Mouse (Mus musculus) intestine, embryonic 15.5 days (tissue): ENCODE data around the gene Atp8b4. TPM values are rescaled to one million over a fixed set of nuclear protein-coding genes. Genes with fewer than 3 reads are reported as not detected.

Source experiments
- ATAC-seq: fragments of 200-750 bp; cut with Nextera tagmentation; 2 replicates; pipeline ENCODE4 v1.8.0; 2017; ENCODE audit warnings: moderate TSS enrichment, moderate library complexity
- H3K27ac ChIP-seq: fragments of 300-500 bp; sonication (generic); 2 replicates; pipeline ENCODE4 v1.5.1; 2015; ENCODE audit warnings: mild to moderate bottlenecking, inconsistent platforms
- H3K27me3 ChIP-seq: fragments of 300-500 bp; sonication (generic); replicated peaks from 2 replicates; pipeline ENCODE4 v1.6.1; 2015; ENCODE audit warnings: inconsistent platforms
- H3K36me3 ChIP-seq: fragments of 300-500 bp; sonication (generic); 2 replicates; pipeline ENCODE4 v1.6.1; 2015; ENCODE audit warnings: inconsistent platforms
- H3K4me1 ChIP-seq: fragments of 300-500 bp; sonication (generic); replicated peaks from 2 replicates; pipeline ENCODE4 v1.6.1; 2015; ENCODE audit warnings: inconsistent platforms
- H3K4me2 ChIP-seq: fragments of 300-500 bp; sonication (generic); replicated peaks from 2 replicates; pipeline ENCODE4 v1.6.1; 2015; ENCODE audit warnings: mild to moderate bottlenecking, inconsistent platforms
- H3K4me3 ChIP-seq: fragments of 300-500 bp; sonication (generic); replicated peaks from 2 replicates; pipeline ENCODE4 v1.5.1; 2015; ENCODE audit warnings: inconsistent platforms
- H3K9ac ChIP-seq: fragments of 300-500 bp; sonication (generic); 2 replicates; pipeline ENCODE4 v1.6.1; 2015; ENCODE audit warnings: inconsistent platforms
- H3K9me3 ChIP-seq: fragments of 300-500 bp; sonication (generic); 2 replicates; pipeline ENCODE4 v1.6.1; 2016; ENCODE audit warnings: inconsistent platforms
- WGBS: fragments of 180-500 bp; shearing (Covaris S2); methylation state at CpG from one replicate; pipeline ENCODE4 v1.1.7; 2015; 5-methylcytosine and 5-hydroxymethylcytosine counted together
- polyA plus RNA-seq: library from polyadenylated mRNA; unstranded; fragments of >200 nt; fragmentation: Nextera tagmentation; extraction: Ambion mirVana; gene quantifications from 2 replicates; pipeline ENCODE4 v1.2.1, GENCODE M21; 2015

The Atp8b4 gene
- polyA plus RNA-seq, 1 experiment from 2014 or later: 0.29 TPM

DNA sequence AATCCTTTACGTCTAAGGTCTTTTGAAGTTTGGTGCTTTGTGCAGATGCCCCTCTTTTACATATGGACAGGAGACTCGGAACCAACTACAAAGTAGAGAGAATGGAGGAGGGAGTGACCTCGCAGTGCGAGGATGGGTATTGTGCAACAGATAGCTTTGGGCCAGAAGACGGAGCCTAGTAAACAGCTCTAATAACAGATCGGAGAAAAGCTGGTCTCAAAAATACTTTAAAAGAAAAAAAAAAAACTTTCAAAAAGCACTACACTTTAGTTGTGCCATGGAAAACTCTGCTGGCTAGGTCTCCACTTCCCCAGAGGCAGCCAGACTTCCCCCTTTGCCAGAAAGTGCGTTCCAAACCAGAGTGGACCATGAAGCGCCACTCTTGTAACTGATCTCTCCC is 161.0 kb downstream of the Atp8b4 start:
- ATAC-seq: no peak
- Histone ChIP-seq H3K9ac (no peak overlapping the region), H3K4me2 (no peak overlapping the region), H3K9me3 (no peaks in the 10 kb centered on the region), H3K27me3 (no peaks in the 10 kb centered on the region), H3K4me3 (no peak overlapping the region), H3K27ac (no peak overlapping the region), H3K4me1 (no peaks in the 10 kb centered on the region), H3K36me3 (no peaks in the 10 kb centered on the region)
- 81% methylated on average over 8 of the region's 8 CpGs for WGBS

DNA sequence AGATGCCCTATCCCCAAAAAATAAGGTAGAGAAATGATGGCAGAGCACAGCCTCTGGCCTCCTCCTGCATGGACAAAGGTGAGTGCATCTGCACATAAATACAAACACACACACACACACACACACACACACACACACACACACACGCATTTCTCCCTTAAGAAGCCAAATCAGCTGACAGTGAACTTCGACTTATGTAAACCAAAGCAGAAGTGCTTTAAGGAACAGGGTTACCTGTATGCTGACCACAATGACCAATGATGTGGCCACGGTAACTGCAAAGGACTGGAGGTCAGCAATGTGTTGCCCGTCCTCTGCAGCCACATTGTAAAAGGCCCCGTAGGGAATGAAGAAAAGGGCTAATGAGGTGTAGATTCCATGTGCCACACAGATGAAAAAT is 163.3 kb downstream of the Atp8b4 start:
- H3K27me3 ChIP-seq: no peaks in the 10 kb centered on the region
- 78% methylated on average over 5 of the region's 5 CpGs for WGBS
- H3K4me3 ChIP-seq: no peak overlapping the region
- no peaks in the 10 kb centered on the region for H3K36me3 ChIP-seq
- no peak overlapping the region for H3K4me2 ChIP-seq
- ATAC-seq: no peak
- no peaks in the 10 kb centered on the region for H3K4me1 ChIP-seq
- no peaks in the 10 kb centered on the region for H3K9me3 ChIP-seq
- H3K27ac ChIP-seq: no peak overlapping the region
- no peak overlapping the region for H3K9ac ChIP-seq

DNA sequence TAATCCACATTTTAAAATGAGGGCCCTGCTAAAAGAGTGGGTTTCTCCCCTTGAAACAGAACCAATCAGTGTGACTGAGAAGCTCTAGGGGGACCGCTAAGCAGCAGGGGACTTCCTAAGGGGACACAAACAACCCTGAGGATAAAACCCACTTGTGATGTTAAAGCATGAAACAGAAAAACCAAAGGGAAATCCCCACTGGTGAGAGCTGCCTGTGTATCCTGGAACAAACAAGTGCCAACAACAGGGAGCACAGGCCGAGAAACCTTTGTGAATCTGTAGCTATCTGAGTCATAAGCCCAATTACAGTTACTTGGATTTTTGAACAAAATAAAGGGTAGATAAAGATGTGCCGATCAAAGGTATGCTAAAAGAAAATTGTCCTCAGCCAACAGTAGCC is 168.7 kb downstream of the Atp8b4 start:
- Histone ChIP-seq H3K4me2 (no peak overlapping the region), H3K4me3 (no peak overlapping the region), H3K9ac (no peak overlapping the region), H3K27me3 (no peaks in the 10 kb centered on the region), H3K27ac (no peak overlapping the region), H3K9me3 (no peaks in the 10 kb centered on the region), H3K36me3 (no peaks in the 10 kb centered on the region), H3K4me1 (no peaks in the 10 kb centered on the region)
- no peak for ATAC-seq
- WGBS: 91% methylated on average over 3 of the region's 3 CpGs

DNA sequence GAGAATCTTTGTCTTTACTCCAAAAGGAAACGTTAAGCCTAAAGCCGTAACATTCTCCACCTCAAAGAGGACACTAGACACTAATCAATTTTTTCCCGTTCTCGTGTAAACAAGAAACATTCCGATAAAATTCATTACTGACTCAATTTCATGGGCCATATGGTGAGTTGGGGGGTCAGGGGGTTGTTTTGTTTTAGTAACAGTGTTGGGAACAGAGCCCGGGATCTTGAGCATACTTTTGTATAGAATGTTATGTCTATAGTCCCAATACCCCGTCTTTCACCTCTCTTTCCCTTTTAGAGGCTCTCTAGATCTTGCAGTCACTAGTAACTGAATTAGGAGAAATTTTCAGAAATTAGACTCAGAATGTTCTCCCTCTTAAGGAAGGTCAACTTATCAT is 177.3 kb downstream of the Atp8b4 start:
- no peak overlapping the region for H3K4me2 ChIP-seq
- 64% methylated on average over 7 of the region's 7 CpGs for WGBS
- no peaks in the 10 kb centered on the region for H3K27me3 ChIP-seq
- H3K36me3 ChIP-seq: no peaks in the 10 kb centered on the region
- no peak overlapping the region for H3K4me3 ChIP-seq
- no peaks in the 10 kb centered on the region for H3K9me3 ChIP-seq
- H3K4me1 ChIP-seq: no peaks in the 10 kb centered on the region
- no peak overlapping the region for H3K9ac ChIP-seq
- no peak overlapping the region for H3K27ac ChIP-seq
- ATAC-seq: no peak

DNA sequence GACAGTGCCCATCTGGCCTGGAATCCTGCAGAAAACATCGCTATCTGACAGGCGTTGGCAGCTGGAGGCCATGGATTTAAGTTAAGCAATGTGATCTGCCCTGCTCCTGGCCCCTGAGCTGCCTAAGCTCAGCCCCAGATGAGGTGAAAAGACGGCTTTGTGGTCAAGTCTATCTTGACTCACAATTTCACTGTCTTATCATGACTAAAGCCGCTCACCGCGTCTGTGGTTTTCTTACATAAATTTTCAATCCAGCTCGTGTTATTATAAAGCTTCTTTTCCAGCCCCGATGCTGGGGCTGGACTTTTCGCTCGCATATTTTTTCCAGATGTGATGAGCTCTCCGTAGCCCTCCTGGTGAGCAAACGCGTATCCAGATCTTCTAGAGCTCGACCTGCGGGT is 177.8 kb downstream of the Atp8b4 start:
- Histone ChIP-seq H3K4me2 (no peak overlapping the region), H3K4me3 (no peak overlapping the region), H3K4me1 (no peaks in the 10 kb centered on the region), H3K27ac (no peak overlapping the region), H3K36me3 (no peaks in the 10 kb centered on the region), H3K9ac (no peak overlapping the region), H3K27me3 (no peaks in the 10 kb centered on the region), H3K9me3 (no peaks in the 10 kb centered on the region)
- 85% methylated on average over 15 of the region's 15 CpGs for WGBS
- ATAC-seq: no peak

DNA sequence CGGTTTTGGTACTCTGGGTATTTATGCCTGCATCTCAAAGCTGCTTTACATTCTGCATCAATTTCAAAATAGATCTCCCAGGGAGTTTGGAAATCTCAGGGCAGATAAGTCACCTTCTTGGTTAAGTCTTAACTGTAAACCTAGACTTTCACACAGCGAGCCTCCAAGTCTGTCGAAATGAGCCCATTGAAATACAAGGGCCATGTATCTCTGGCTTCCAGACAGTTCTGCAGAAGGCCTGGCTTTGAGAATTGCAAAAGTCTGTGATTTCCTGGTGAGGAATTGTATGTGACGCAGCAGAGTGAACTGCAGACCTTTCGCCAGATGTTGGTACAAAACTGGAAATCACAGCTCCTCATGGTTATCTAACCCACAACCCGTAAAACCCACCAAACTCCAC is 182.4 kb downstream of the Atp8b4 start:
- Histone ChIP-seq H3K27me3 (no peaks in the 10 kb centered on the region), H3K4me3 (no peak overlapping the region), H3K4me1 (no peaks in the 10 kb centered on the region), H3K9ac (no peak overlapping the region), H3K27ac (no peak overlapping the region), H3K36me3 (no peaks in the 10 kb centered on the region), H3K4me2 (no peak overlapping the region), H3K9me3 (no peaks in the 10 kb centered on the region)
- WGBS: 81% methylated on average over 6 of the region's 6 CpGs
- no peak for ATAC-seq

DNA sequence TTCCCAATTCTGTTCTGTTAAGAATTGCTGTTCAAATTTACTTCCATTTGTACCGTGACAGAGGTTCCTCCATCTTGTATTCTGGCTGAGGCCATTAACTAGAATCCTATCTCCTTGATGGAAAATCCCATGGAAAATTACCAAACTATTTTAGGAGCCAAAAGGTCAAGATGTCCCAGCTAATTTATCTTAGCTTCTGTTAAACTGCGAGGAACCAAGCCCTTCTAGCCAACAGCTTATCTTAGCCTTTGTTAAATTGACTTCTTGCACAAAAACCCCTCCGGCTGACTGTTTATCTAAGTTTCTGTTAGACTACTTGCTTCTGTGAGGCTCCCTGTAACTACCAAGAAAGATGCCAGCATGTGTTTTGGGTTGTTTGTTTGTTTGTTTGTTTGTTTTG is 183.5 kb downstream of the Atp8b4 start:
- ATAC-seq: no peak
- H3K27me3 ChIP-seq: no peaks in the 10 kb centered on the region
- H3K9me3 ChIP-seq: no peaks in the 10 kb centered on the region
- H3K4me3 ChIP-seq: no peak overlapping the region
- H3K36me3 ChIP-seq: no peaks in the 10 kb centered on the region
- 53% methylated on average over 3 of the region's 3 CpGs for whole genome bisulfite sequencing
- no peaks in the 10 kb centered on the region for H3K4me1 ChIP-seq
- H3K9ac ChIP-seq: no peak overlapping the region
- no peak overlapping the region for H3K4me2 ChIP-seq
- H3K27ac ChIP-seq: no peak overlapping the region

DNA sequence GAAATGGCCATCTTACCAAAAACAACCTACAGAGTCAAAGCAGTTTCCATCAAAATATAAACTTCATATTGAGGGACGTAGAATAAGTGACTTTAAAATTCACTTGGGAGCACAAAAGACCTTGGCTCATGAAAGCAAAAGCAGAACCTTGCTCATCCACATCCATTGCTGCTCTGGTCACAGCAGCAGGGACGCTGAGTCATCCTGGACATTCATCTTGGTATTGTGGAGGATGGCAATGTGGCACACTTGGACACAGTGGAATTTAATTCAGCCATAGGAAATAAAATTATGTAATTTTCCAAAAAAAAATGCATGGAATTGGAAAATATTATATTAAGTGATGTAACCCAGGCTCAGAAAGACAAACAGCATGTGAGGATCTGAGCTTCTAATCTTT is 184.1 kb downstream of the Atp8b4 start:
- Histone ChIP-seq H3K27ac (no peak overlapping the region), H3K9ac (no peak overlapping the region), H3K4me1 (no peaks in the 10 kb centered on the region), H3K27me3 (no peaks in the 10 kb centered on the region), H3K36me3 (no peaks in the 10 kb centered on the region), H3K4me3 (no peak overlapping the region), H3K9me3 (no peaks in the 10 kb centered on the region), H3K4me2 (no peak overlapping the region)
- 93% methylated on average over 2 of the region's 2 CpGs for WGBS
- no peak for ATAC-seq

DNA sequence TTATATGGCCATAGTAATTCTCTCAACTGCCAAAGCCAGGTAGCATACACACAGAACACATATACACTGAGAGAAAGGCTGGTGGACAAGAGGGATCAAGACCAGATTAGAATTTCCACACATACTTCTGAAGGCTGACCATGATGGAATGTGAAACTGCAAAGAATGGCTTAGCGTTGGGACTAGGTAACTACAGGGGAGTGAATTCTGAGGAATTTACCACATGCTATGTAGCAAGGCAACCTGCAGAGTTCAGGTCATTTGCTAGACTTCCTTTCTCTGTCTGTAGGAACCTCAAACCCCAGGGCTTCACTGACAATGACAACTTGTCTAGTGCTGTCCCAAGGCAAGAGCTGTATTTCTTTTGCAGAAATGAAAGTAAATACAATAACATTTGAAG is 189.4 kb downstream of the Atp8b4 start:
- H3K9ac ChIP-seq: no peak overlapping the region
- H3K27ac ChIP-seq: no peak overlapping the region
- H3K9me3 ChIP-seq: no peaks in the 10 kb centered on the region
- no peak overlapping the region for H3K4me2 ChIP-seq
- 66% methylated on average over 1 of the region's 1 CpGs for WGBS
- no peak for ATAC-seq
- H3K36me3 ChIP-seq: no peaks in the 10 kb centered on the region
- no peak overlapping the region for H3K4me3 ChIP-seq
- H3K27me3 ChIP-seq: no peaks in the 10 kb centered on the region
- no peaks in the 10 kb centered on the region for H3K4me1 ChIP-seq

DNA sequence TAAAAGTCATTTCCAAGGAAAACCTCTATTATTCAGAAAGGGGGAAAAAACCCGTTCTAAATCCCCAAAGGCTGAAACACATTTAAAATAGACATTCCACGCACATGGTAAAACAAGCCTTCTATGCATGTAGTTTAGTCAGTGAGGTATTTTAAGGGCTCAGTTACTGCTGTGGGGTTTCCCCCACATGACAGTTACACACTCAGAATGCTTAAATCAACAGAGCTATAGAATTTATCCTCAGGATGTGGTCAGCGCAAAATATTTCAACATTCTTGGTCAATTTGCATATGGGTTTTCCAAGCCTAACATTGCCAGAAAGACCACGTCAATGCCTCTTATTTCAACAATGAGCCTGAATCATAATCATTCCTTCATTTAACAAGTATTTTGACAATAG is 190.5 kb downstream of the Atp8b4 start:
- H3K9me3 ChIP-seq: no peaks in the 10 kb centered on the region
- ATAC-seq: no peak
- H3K4me3 ChIP-seq: no peak overlapping the region
- no peaks in the 10 kb centered on the region for H3K4me1 ChIP-seq
- no peak overlapping the region for H3K27ac ChIP-seq
- H3K36me3 ChIP-seq: no peaks in the 10 kb centered on the region
- H3K4me2 ChIP-seq: no peak overlapping the region
- 78% methylated on average over 4 of the region's 4 CpGs for WGBS
- H3K27me3 ChIP-seq: no peaks in the 10 kb centered on the region
- no peak overlapping the region for H3K9ac ChIP-seq

DNA sequence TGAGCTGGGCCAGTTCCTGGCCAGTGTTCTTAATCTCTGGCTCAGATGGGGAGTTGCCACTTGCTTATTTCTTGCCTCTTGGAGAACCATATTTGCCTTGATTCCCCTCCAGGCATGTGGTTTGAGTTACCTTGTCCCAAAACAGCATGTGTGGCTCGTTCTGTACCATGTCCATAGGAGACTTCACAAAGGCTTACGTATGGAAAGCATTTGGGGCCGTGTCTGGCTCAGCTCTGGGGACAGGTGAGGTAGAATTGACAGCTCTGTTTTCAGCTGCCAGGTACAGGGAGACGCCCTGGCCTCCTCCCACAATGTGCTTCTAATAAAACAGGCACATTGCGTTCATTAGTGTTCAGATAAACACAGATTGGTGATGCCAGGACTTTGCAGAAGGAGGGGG is 195.9 kb downstream of the Atp8b4 start:
- H3K9ac ChIP-seq: no peak overlapping the region
- no peak overlapping the region for H3K4me2 ChIP-seq
- ATAC-seq: no peak
- H3K4me1 ChIP-seq: no peaks in the 10 kb centered on the region
- no peaks in the 10 kb centered on the region for H3K27me3 ChIP-seq
- no peak overlapping the region for H3K4me3 ChIP-seq
- WGBS: 83% methylated on average over 5 of the region's 5 CpGs
- no peak overlapping the region for H3K27ac ChIP-seq
- no peaks in the 10 kb centered on the region for H3K36me3 ChIP-seq
- no peaks in the 10 kb centered on the region for H3K9me3 ChIP-seq

DNA sequence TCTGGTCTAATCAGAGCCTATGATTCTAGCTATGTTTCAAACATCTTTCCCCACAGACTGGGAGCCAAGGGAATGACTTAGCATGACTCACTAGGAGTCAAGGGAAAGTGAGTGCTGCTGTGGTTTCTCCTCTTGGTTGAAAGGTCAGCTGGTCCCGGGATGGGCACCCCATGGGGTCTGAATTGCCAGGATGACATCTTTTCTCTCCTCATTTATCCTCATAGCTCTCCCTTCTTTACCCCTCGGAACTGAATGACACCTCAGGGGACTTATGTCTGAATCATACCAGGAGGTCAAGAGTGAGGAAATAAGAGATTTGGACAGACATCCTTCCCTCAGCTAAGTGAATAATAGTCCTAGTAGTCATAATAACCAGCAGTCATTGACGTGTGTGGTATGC is 197.2 kb downstream of the Atp8b4 start:
- H3K27ac ChIP-seq: no peak overlapping the region
- H3K4me3 ChIP-seq: no peak overlapping the region
- no peak overlapping the region for H3K4me2 ChIP-seq
- no peaks in the 10 kb centered on the region for H3K27me3 ChIP-seq
- 46% methylated on average over 3 of the region's 3 CpGs for WGBS
- H3K9ac ChIP-seq: no peak overlapping the region
- no peak for ATAC-seq
- no peaks in the 10 kb centered on the region for H3K4me1 ChIP-seq
- H3K36me3 ChIP-seq: no peaks in the 10 kb centered on the region
- H3K9me3 ChIP-seq: no peaks in the 10 kb centered on the region

DNA sequence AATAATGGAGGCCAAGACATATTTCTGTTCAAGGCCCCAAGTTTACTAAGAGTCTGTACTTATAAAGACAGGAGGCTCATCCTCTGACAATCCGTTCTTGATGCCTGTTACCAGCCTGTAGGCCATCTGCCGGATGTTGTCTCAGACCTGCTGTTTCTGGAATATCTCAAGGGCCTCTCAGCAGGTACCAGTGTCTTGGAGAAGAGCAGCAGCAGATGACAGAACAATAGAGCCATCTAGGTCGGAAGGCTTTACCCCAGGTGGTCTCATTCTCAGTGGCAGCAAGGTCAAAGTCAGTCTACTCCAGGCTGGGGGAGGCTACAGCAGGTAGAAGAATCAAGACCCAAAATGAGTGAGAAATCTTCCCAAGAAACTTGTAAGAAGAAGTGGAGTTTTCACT is 198.1 kb downstream of the Atp8b4 start:
- Histone ChIP-seq H3K9me3 (no peaks in the 10 kb centered on the region), H3K4me1 (no peaks in the 10 kb centered on the region), H3K4me2 (no peak overlapping the region), H3K27ac (no peak overlapping the region), H3K4me3 (no peak overlapping the region), H3K9ac (no peak overlapping the region), H3K36me3 (no peaks in the 10 kb centered on the region), H3K27me3 (no peaks in the 10 kb centered on the region)
- no peak for ATAC-seq
- 70% methylated on average over 3 of the region's 3 CpGs for WGBS

DNA sequence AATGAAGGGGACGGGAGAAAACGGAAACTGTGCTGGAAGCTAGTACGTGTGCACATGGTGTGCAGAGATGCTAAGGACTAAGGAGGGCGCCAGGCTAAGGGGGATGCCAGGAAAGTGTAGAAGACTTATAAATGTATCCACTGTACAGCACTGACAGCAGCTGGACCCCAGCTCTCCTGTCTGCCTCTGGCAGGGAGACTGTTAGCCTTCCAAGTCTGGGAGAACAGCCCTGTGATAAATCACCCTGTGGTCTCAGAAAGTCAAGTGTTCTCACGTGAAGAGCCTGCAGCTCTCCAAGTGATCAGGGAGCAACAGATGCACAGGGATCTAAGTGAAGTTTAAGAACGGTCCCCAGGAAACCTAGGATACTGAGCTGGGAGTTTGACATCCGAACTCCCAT is 209.8 kb downstream of the Atp8b4 start:
- Histone ChIP-seq H3K27me3 (no peaks in the 10 kb centered on the region), H3K27ac (no peak overlapping the region), H3K4me3 (no peak overlapping the region), H3K36me3 (no peaks in the 10 kb centered on the region), H3K4me2 (no peak overlapping the region), H3K9me3 (no peaks in the 10 kb centered on the region), H3K9ac (no peak overlapping the region), H3K4me1 (no peaks in the 10 kb centered on the region)
- no peak for ATAC-seq
- 58% methylated on average over 7 of the region's 7 CpGs for WGBS
